Mouse (Mus musculus): Measurements from ENCODE around the gene Pef1. TPM values are rescaled to one million over a fixed set of nuclear protein-coding genes. Genes with fewer than 3 reads are reported as not detected.

Gene Pef1
- polyA plus RNA-seq, 1 experiment from 2014 or later: 63.5 TPM

Other genes starting within 250 kb of the Pef1 start
- gene Spocd1, start 173.3 kb upstream of the Pef1 start, polyA plus RNA-seq (2015; fragmentation: Nextera tagmentation; extraction: Ambion mirVana): not detected in 2 replicates
- 1.6 and 1.9 TPM in 2 replicates for gene Adgrb2, start 117.7 kb upstream of the Pef1 start, polyA plus RNA-seq (2015; fragmentation: Nextera tagmentation; extraction: Ambion mirVana)
- gene Col16a1, start 54.7 kb upstream of the Pef1 start, polyA plus RNA-seq (2015; fragmentation: Nextera tagmentation; extraction: Ambion mirVana): 55.6 and 75.1 TPM in 2 replicates
- 0.29 and 0.49 TPM in 2 replicates for gene Hcrtr1, start 36.8 kb downstream of the Pef1 start, polyA plus RNA-seq (2015; fragmentation: Nextera tagmentation; extraction: Ambion mirVana)
- 62.7 and 77.6 TPM in 2 replicates for gene Tinagl1, start 72.6 kb downstream of the Pef1 start, polyA plus RNA-seq (2015; fragmentation: Nextera tagmentation; extraction: Ambion mirVana)
- not detected in 2 replicates for gene Gm853, start 119.8 kb downstream of the Pef1 start, polyA plus RNA-seq (2015; fragmentation: Nextera tagmentation; extraction: Ambion mirVana)
- gene Serinc2, start 176.6 kb downstream of the Pef1 start, polyA plus RNA-seq (2015; fragmentation: Nextera tagmentation; extraction: Ambion mirVana): 47.3 and 61.7 TPM in 2 replicates
- 8.6 and 32.4 TPM in 2 replicates for gene Fabp3, start 206.0 kb downstream of the Pef1 start, polyA plus RNA-seq (2015; fragmentation: Nextera tagmentation; extraction: Ambion mirVana)
- gene Gm10570, start 206.1 kb downstream of the Pef1 start, polyA plus RNA-seq (2015; fragmentation: Nextera tagmentation; extraction: Ambion mirVana): not detected in 2 replicates

Measured in stomach, embryonic 16.5 days (tissue).